Mouse (Mus musculus) MEL (cell line): Measurements from ENCODE around the gene Kctd12b. TPM values are rescaled to one million over a fixed set of nuclear protein-coding genes. Genes with fewer than 3 reads are reported as not detected.

Source experiments
- DNase-seq: peaks from one replicate; pipeline ENCODE4 v3.0.0; 2011; ENCODE audit warnings: low read depth, low spot score
- H3K27ac ChIP-seq: 2 replicates; pipeline ENCODE4 v1.5.1; 2012; ENCODE audit warnings: low read depth, mild to moderate bottlenecking, control low read depth, low read length, moderate library complexity; ENCODE audit not compliant: control insufficient read depth
- H3K27me3 ChIP-seq, 2 experiments: fragments of 150-350 bp in 1 of 2; sonication (generic) in 1 of 2; 2 replicates each; pipeline ENCODE4 v1.6.1; 2012; ENCODE audit warnings: low read length in 2 of 2, mild to moderate bottlenecking in 2 of 2, improper control_type of control experiment in 1 of 2, moderate library complexity in 1 of 2; ENCODE audit not compliant: insufficient read depth in 2 of 2, control insufficient read depth in 1 of 2
- H3K36me3 ChIP-seq, 2 experiments: 2 replicates each; pipeline ENCODE4 v1.6.1; 2012 to 2014; ENCODE audit warnings: low read length in 2 of 2, improper control_type of control experiment in 1 of 2, inconsistent platforms in 1 of 2, mild to moderate bottlenecking in 1 of 2; ENCODE audit not compliant: insufficient read depth in 2 of 2, control insufficient read depth in 1 of 2
- H3K4me1 ChIP-seq, 2 experiments: fragments of 150-350 bp in 1 of 2; sonication (generic) in 1 of 2; 2 replicates each; pipeline ENCODE4 v1.6.1; 2012; ENCODE audit warnings: low read length in 2 of 2, improper control_type of control experiment in 1 of 2, mild to moderate bottlenecking in 1 of 2; ENCODE audit not compliant: insufficient read depth in 2 of 2, control insufficient read depth in 1 of 2
- H3K4me3 ChIP-seq, 2 experiments: fragments of 150-350 bp in 1 of 2; sonication (generic) in 1 of 2; 2 replicates each; pipeline ENCODE4 v1.5.1; 2012; ENCODE audit warnings: low read depth in 2 of 2, low read length in 2 of 2, mild to moderate bottlenecking in 2 of 2, moderate library complexity in 2 of 2, control low read depth in 1 of 2, improper control_type of control experiment in 1 of 2; ENCODE audit not compliant: control insufficient read depth in 1 of 2, insufficient read depth in 1 of 2
- H3K79me2 ChIP-seq: 2 replicates; pipeline ENCODE4 v1.6.1; 2012; ENCODE audit warnings: mild to moderate bottlenecking, low read length, moderate library complexity; ENCODE audit not compliant: control insufficient read depth, poor library complexity, insufficient read depth
- H3K9ac ChIP-seq: 2 replicates; pipeline ENCODE4 v1.6.1; 2012; ENCODE audit warnings: low read depth, mild to moderate bottlenecking, control low read depth, low read length, moderate library complexity; ENCODE audit not compliant: control insufficient read depth, poor library complexity, severe bottlenecking
- H3K9me3 ChIP-seq: fragments of 150-350 bp; sonication (generic); replicated peaks from 2 replicates; pipeline ENCODE4 v1.6.1; 2012; ENCODE audit warnings: mild to moderate bottlenecking, low read length, improper control_type of control experiment, moderate library complexity; ENCODE audit not compliant: insufficient read depth
- BHLHE40 ChIP-seq: IDR thresholded peaks from 2 replicates; pipeline ENCODE4 v1.6.1; 2012; ENCODE audit warnings: low read depth, mild to moderate bottlenecking, inconsistent platforms, low read length, improper control_type of control experiment, borderline replicate concordance
- CHD1 ChIP-seq: IDR thresholded peaks from 2 replicates; pipeline ENCODE4 v1.6.1; 2012; ENCODE audit warnings: low read depth, mild to moderate bottlenecking, inconsistent platforms, low read length, improper control_type of control experiment
- CTCF ChIP-seq, 3 experiments: IDR thresholded peaks in 2 of 3; conservative IDR thresholded peaks in 1 of 3; 2 replicates each; pipeline ENCODE4 v1.5.1; 2011 to 2012; ENCODE audit warnings: low read length in 3 of 3, low read depth in 2 of 3, mild to moderate bottlenecking in 2 of 3, improper control_type of control experiment in 1 of 3, inconsistent platforms in 1 of 3, mixed read lengths in 1 of 3, moderate library complexity in 1 of 3; ENCODE audit not compliant: control insufficient read depth in 1 of 3, insufficient read depth in 1 of 3, poor library complexity in 1 of 3, severe bottlenecking in 1 of 3
- E2F4 ChIP-seq: IDR thresholded peaks from 2 replicates; pipeline ENCODE4 v1.6.1; 2011; ENCODE audit warnings: low read depth, low read length, improper control_type of control experiment, borderline replicate concordance
- ETS1 ChIP-seq: IDR thresholded peaks from 2 replicates; pipeline ENCODE4 v1.6.1; 2012; ENCODE audit warnings: low read depth, mild to moderate bottlenecking, inconsistent platforms, low read length, improper control_type of control experiment, moderate library complexity
- GABPA ChIP-seq: IDR thresholded peaks from 2 replicates; pipeline ENCODE4 v1.6.1; 2012; ENCODE audit warnings: low read depth, mild to moderate bottlenecking, inconsistent platforms, low read length, improper control_type of control experiment, moderate library complexity
- GATA1 ChIP-seq: IDR thresholded peaks from 2 replicates; pipeline ENCODE4 v1.6.1; 2011; ENCODE audit warnings: low read depth, low read length, improper control_type of control experiment
- HCFC1 ChIP-seq: IDR thresholded peaks from 2 replicates; pipeline ENCODE4 v1.6.1; 2012; ENCODE audit warnings: low read depth, mild to moderate bottlenecking, inconsistent platforms, low read length, improper control_type of control experiment, moderate library complexity
- KAT2A ChIP-seq: conservative IDR thresholded peaks from 2 replicates; pipeline ENCODE4 v1.6.1; 2012; ENCODE audit warnings: low read depth, low read length, improper control_type of control experiment, inconsistent platforms
- MAX ChIP-seq: IDR thresholded peaks from 2 replicates; pipeline ENCODE4 v1.6.1; 2011; ENCODE audit warnings: low read length, improper control_type of control experiment
- MEF2A ChIP-seq: IDR thresholded peaks from 2 replicates; pipeline ENCODE4 v1.6.1; 2014; ENCODE audit warnings: low read depth, mild to moderate bottlenecking, inconsistent platforms, low read length, improper control_type of control experiment; ENCODE audit not compliant: poor library complexity, insufficient replicate concordance, severe bottlenecking; ENCODE audit errors: extremely low read depth
- MXI1 ChIP-seq: IDR thresholded peaks from 2 replicates; pipeline ENCODE4 v1.6.1; 2011; ENCODE audit warnings: mild to moderate bottlenecking, low read depth, low read length, improper control_type of control experiment
- MYC ChIP-seq: IDR thresholded peaks from 2 replicates; pipeline ENCODE4 v1.6.1; 2011; ENCODE audit warnings: low read depth, mild to moderate bottlenecking, low read length, improper control_type of control experiment, moderate library complexity
- NRF1 ChIP-seq: IDR thresholded peaks from 2 replicates; pipeline ENCODE4 v1.6.1; 2014; ENCODE audit warnings: low read depth, mild to moderate bottlenecking, inconsistent platforms, low read length, improper control_type of control experiment, moderate library complexity; ENCODE audit not compliant: poor library complexity, insufficient read depth, severe bottlenecking
- POLR2A ChIP-seq, 2 experiments: IDR thresholded peaks; 2 replicates each; pipeline ENCODE4 v1.6.1; 2011 to 2012; ENCODE audit warnings: low read length in 2 of 2, mild to moderate bottlenecking in 2 of 2, control low read depth in 1 of 2, improper control_type of control experiment in 1 of 2, low read depth in 1 of 2, moderate library complexity in 1 of 2; ENCODE audit not compliant: control insufficient read depth in 1 of 2, insufficient read depth in 1 of 2, poor library complexity in 1 of 2
- POLR2AphosphoS2 ChIP-seq: IDR thresholded peaks from 2 replicates; pipeline ENCODE4 v1.6.1; 2011; ENCODE audit warnings: low read length, improper control_type of control experiment
- POLR2AphosphoS5 ChIP-seq: IDR thresholded peaks from 2 replicates; pipeline ENCODE4 v1.6.1; 2012; ENCODE audit warnings: low read depth, borderline replicate concordance, mild to moderate bottlenecking, inconsistent platforms, low read length, moderate library complexity, mixed read lengths
- RAD21 ChIP-seq: IDR thresholded peaks from 2 replicates; pipeline ENCODE4 v1.6.1; 2011; ENCODE audit warnings: mild to moderate bottlenecking, low read depth, low read length, improper control_type of control experiment
- SIN3A ChIP-seq: IDR thresholded peaks from 2 replicates; pipeline ENCODE4 v1.6.1; 2012; ENCODE audit warnings: low read length, improper control_type of control experiment, inconsistent platforms
- TAL1 ChIP-seq: IDR thresholded peaks from 2 replicates; pipeline ENCODE4 v1.6.1; 2012; ENCODE audit warnings: mild to moderate bottlenecking, inconsistent platforms, low read length, moderate library complexity, mixed read lengths
- TBP ChIP-seq: IDR thresholded peaks from 2 replicates; pipeline ENCODE4 v1.8.0; 2011; ENCODE audit warnings: low read depth, low read length, improper control_type of control experiment
- USF1 ChIP-seq: IDR thresholded peaks from 2 replicates; pipeline ENCODE4 v1.6.1; 2014; ENCODE audit warnings: low read depth, mild to moderate bottlenecking, inconsistent platforms, low read length, improper control_type of control experiment, moderate library complexity
- USF2 ChIP-seq, 2 experiments: IDR thresholded peaks; 2 replicates each; pipeline ENCODE4 v1.6.1; 2011 to 2012; ENCODE audit warnings: improper control_type of control experiment in 2 of 2, low read length in 2 of 2, borderline replicate concordance in 1 of 2, inconsistent platforms in 1 of 2, low read depth in 1 of 2, mild to moderate bottlenecking in 1 of 2; ENCODE audit not compliant: insufficient read depth in 1 of 2
- ZC3H11A ChIP-seq: IDR thresholded peaks from 2 replicates; pipeline ENCODE4 v1.6.1; 2012; ENCODE audit warnings: low read depth, mild to moderate bottlenecking, inconsistent platforms, low read length, improper control_type of control experiment
- ZKSCAN1 ChIP-seq: IDR thresholded peaks from 2 replicates; pipeline ENCODE4 v1.6.1; 2012; ENCODE audit warnings: low read depth, mild to moderate bottlenecking, inconsistent platforms, low read length, improper control_type of control experiment, moderate library complexity
- ZNF384 ChIP-seq: IDR thresholded peaks from 2 replicates; pipeline ENCODE4 v1.6.1; 2012; ENCODE audit warnings: low read depth, mild to moderate bottlenecking, inconsistent platforms, low read length, improper control_type of control experiment
- polyA plus RNA-seq, 2 experiments: library from polyadenylated mRNA; stranded (reverse) in 1 of 2; unstranded in 1 of 2; fragments of >175 nt in 1 of 2; fragments of >200 nt in 1 of 2; gene quantifications; 2 replicates each; pipeline versions ENCODE4 v1.2.1 to v1.2.4; 2012; ENCODE audit warnings: low replicate concordance in 2 of 2, low read depth in 1 of 2; ENCODE audit not compliant: insufficient read length in 2 of 2, insufficient read depth in 1 of 2, missing spikeins in 1 of 2
- total RNA-seq: library from RNA; depleted of rRNA; stranded (reverse); fragments of 300-350 nt; gene quantifications from 2 replicates; pipeline ENCODE4 v1.2.3, GENCODE M21; 2012; rRNA removed

Kctd12b gene
- total RNA-seq (not detected in 2 replicates), polyA plus RNA-seq (not detected)

- Histone ChIP-seq H3K4me3 (peak within 1 kb of the TSS; percentile 34 to 41), H3K9ac (no peak within 1 kb of the TSS), H3K4me1 (no peaks in the 10 kb centered on the region), H3K27ac (no peak within 1 kb of the TSS), H3K27me3 (no peaks in the 10 kb centered on the region; a peak in 1 of 4 replicates), H3K79me2 (no peaks in the 10 kb centered on the region), H3K36me3 (no peaks in the 10 kb centered on the region), H3K9me3 (no peaks in the 10 kb centered on the region)
- peak; percentile 14 for DNase-seq
- no peak for TF ChIP-seq CHD1
- TF ChIP-seq KAT2A, result no peak
- TF ChIP-seq POLR2AphosphoS2, result no peak
- TF ChIP-seq MXI1, result no peak
- no peak for TF ChIP-seq NRF1
- TF ChIP-seq SIN3A, result no peak
- no peak for TF ChIP-seq POLR2AphosphoS5
- TF ChIP-seq HCFC1, result no peak
- no peak for TF ChIP-seq ZC3H11A
- no peak for TF ChIP-seq E2F4
- TF ChIP-seq BHLHE40, result no peak
- no peak for TF ChIP-seq USF2 (IDR thresholded peaks at IDR 0.05; ENCODE audit: borderline replicate concordance in 1 of 2, insufficient read depth in 1 of 2, low read depth in 1 of 2, low read length in 2 of 2)
- TF ChIP-seq MEF2A, result no peak
- no peak for TF ChIP-seq ZNF384
- no peak for TF ChIP-seq GATA1
- no peak for TF ChIP-seq TBP
- no peak for TF ChIP-seq POLR2A (IDR thresholded peaks at IDR 0.05; ENCODE audit: control insufficient read depth in 1 of 2, insufficient read depth in 1 of 2, low read depth in 1 of 2, low read length in 2 of 2, poor library complexity in 1 of 2)
Measured at GRCm38 (mm10) chrX:153695782-153696395, at the start of gene Kctd12b. TSS of gene Kctd12b (minus strand) at chrX:153696391.

GRCm38 (mm10) chrX:153742493-153742892 lies 46.3 kb upstream of the Kctd12b start:
- Histone ChIP-seq H3K9me3 (no peaks in the 10 kb centered on the region), H3K27ac (no peak overlapping the region), H3K4me3 (no peak overlapping the region), H3K79me2 (no peaks in the 10 kb centered on the region), H3K4me1 (no peaks in the 10 kb centered on the region), H3K36me3 (peaks cover 0 to 4% of the 10 kb centered on the region in 2 experiments; a peak in 1 of 4 replicates), H3K9ac (no peak overlapping the region), H3K27me3 (no peaks in the 10 kb centered on the region)
- TF ChIP-seq MXI1, result no peak
- no peak for TF ChIP-seq RAD21
- no peak for TF ChIP-seq ZKSCAN1
- TF ChIP-seq TAL1, result no peak
- no peak for TF ChIP-seq GABPA
- TF ChIP-seq ETS1, result no peak
- TF ChIP-seq ZC3H11A, result no peak
- TF ChIP-seq MAX, result no peak
- TF ChIP-seq MYC, result no peak
- TF ChIP-seq GATA1, result no peak
- no peak for TF ChIP-seq MEF2A
- no peak for TF ChIP-seq USF1
- no peak for TF ChIP-seq CTCF (IDR thresholded peaks at IDR 0.05 in 2 of 3, conservative IDR thresholded peaks at IDR 0.05 in 1 of 3; ENCODE audit: control insufficient read depth in 1 of 3, insufficient read depth in 1 of 3, low read depth in 2 of 3, low read length in 3 of 3, poor library complexity in 1 of 3, severe bottlenecking in 1 of 3)
- no peak for TF ChIP-seq BHLHE40
- no peak for DNase-seq
